Mouse (Mus musculus): ENCODE measurements around the gene Prnp. TPM values are rescaled to one million over a fixed set of nuclear protein-coding genes. Genes with fewer than 3 reads are reported as not detected.

Gene Prnp
- polyA plus RNA-seq, 1 experiment from 2014 or later: 57.0 TPM

GRCm38 (mm10) chr2:131888233-131888632 is 21.5 kb upstream of the Prnp start:
- Histone ChIP-seq H3K36me3 (no peaks in the 10 kb centered on the region), H3K4me1 (peaks cover 33% of the 10 kb centered on the region), H3K4me3 (no peak overlapping the region), H3K4me2 (no peak overlapping the region), H3K9me3 (no peaks in the 10 kb centered on the region), H3K9ac (no peak overlapping the region), H3K27ac (no peak overlapping the region), H3K27me3 (no peaks in the 10 kb centered on the region)
- 25% methylated on average over 7 of the region's 7 CpGs for WGBS
- ATAC-seq (ENCODE audit: borderline replicate concordance, extremely low read depth, low FRiP score, low TSS enrichment): 0 out of 2 replicates have a peak, but pooled peaks have one; percentile 35

- ATAC-seq (ENCODE audit: borderline replicate concordance, extremely low read depth, low FRiP score, low TSS enrichment): 0 out of 2 replicates have a peak, but pooled peaks have one; percentile 39
- Histone ChIP-seq H3K4me2 (no peak overlapping the region), H3K27me3 (no peaks in the 10 kb centered on the region), H3K9me3 (no peaks in the 10 kb centered on the region), H3K36me3 (no peaks in the 10 kb centered on the region), H3K4me1 (peaks cover 33% of the 10 kb centered on the region), H3K27ac (peak overlapping the region; percentile 77), H3K9ac (no peak overlapping the region), H3K4me3 (no peak overlapping the region)
- 43% methylated on average over 5 of the region's 5 CpGs for whole genome bisulfite sequencing
These were observed 17.2 kb upstream of the Prnp start for GRCm38 (mm10) chr2:131892534-131892933.

GRCm38 (mm10) chr2:131895106-131895505 is 14.6 kb upstream of the Prnp start:
- no peak for ATAC-seq (ENCODE audit: borderline replicate concordance, extremely low read depth, low FRiP score, low TSS enrichment)
- no peaks in the 10 kb centered on the region for H3K36me3 ChIP-seq

GRCm38 (mm10) chr2:131896011-131896410 is 13.7 kb upstream of the Prnp start:
- Histone ChIP-seq H3K36me3 (no peaks in the 10 kb centered on the region), H3K27ac (no peak overlapping the region), H3K4me3 (no peak overlapping the region), H3K4me2 (no peak overlapping the region), H3K27me3 (no peaks in the 10 kb centered on the region), H3K9me3 (no peaks in the 10 kb centered on the region), H3K4me1 (peaks cover 11% of the 10 kb centered on the region), H3K9ac (no peak overlapping the region)
- ATAC-seq (ENCODE audit: borderline replicate concordance, extremely low read depth, low FRiP score, low TSS enrichment): no peak
- WGBS: 91% methylated on average over 4 of the region's 4 CpGs

More at GRCm38 (mm10) chr2:131895106-131895505, 14.6 kb upstream of the Prnp start:
- no peak overlapping the region for H3K4me3 ChIP-seq
- H3K9ac ChIP-seq: no peak overlapping the region
- H3K27me3 ChIP-seq: no peaks in the 10 kb centered on the region
- no peak overlapping the region for H3K27ac ChIP-seq
- H3K4me1 ChIP-seq: peaks cover 20% of the 10 kb centered on the region
- H3K4me2 ChIP-seq: no peak overlapping the region
- WGBS: 81% methylated on average over 2 of the region's 2 CpGs
- H3K9me3 ChIP-seq: no peaks in the 10 kb centered on the region

GRCm38 (mm10) chr2:131897336-131898109 is 12.2 kb upstream of the Prnp start:
- ATAC-seq (ENCODE audit: borderline replicate concordance, extremely low read depth, low FRiP score, low TSS enrichment): no peak
- H3K4me1 ChIP-seq: no peaks in the 10 kb centered on the region; the same call in 1 of the 2 replicates
- no peak overlapping the region for H3K4me3 ChIP-seq
- H3K9ac ChIP-seq: no peak overlapping the region
- H3K4me2 ChIP-seq: no peak overlapping the region
- no peak overlapping the region for H3K27ac ChIP-seq
- H3K36me3 ChIP-seq: no peaks in the 10 kb centered on the region
- no peaks in the 10 kb centered on the region for H3K9me3 ChIP-seq
- 85% methylated on average over 12 of the region's 12 CpGs for WGBS
- H3K27me3 ChIP-seq: no peaks in the 10 kb centered on the region

GRCm38 (mm10) chr2:131902423-131902822 is 7.3 kb upstream of the Prnp start:
- Histone ChIP-seq H3K4me3 (no peak overlapping the region), H3K4me1 (no peaks in the 10 kb centered on the region), H3K27me3 (no peaks in the 10 kb centered on the region), H3K9ac (no peak overlapping the region), H3K9me3 (no peaks in the 10 kb centered on the region), H3K36me3 (no peaks in the 10 kb centered on the region), H3K4me2 (no peak overlapping the region), H3K27ac (no peak overlapping the region)
- no peak for ATAC-seq (ENCODE audit: borderline replicate concordance, extremely low read depth, low FRiP score, low TSS enrichment)
- WGBS: 15% methylated on average over 2 of the region's 3 CpGs

GRCm38 (mm10) chr2:131902867-131903266 is 6.9 kb upstream of the Prnp start:
- H3K4me2 ChIP-seq: no peak overlapping the region
- ATAC-seq (ENCODE audit: borderline replicate concordance, extremely low read depth, low FRiP score, low TSS enrichment): 0 out of 2 replicates have a peak, but pooled peaks have one; percentile 41

GRCm38 (mm10) chr2:131905025-131905424 is 4.7 kb upstream of the Prnp start:
- Histone ChIP-seq H3K4me3 (no peak overlapping the region), H3K27ac (no peak overlapping the region)
- WGBS: 37% methylated on average over 5 of the region's 5 CpGs

More at GRCm38 (mm10) chr2:131902867-131903266, 6.9 kb upstream of the Prnp start:
- Histone ChIP-seq H3K36me3 (no peaks in the 10 kb centered on the region), H3K4me3 (no peak overlapping the region), H3K27me3 (no peaks in the 10 kb centered on the region), H3K9me3 (no peaks in the 10 kb centered on the region), H3K27ac (0 out of 2 replicates have a peak overlapping the region, but pooled peaks have one; percentile 2), H3K9ac (no peak overlapping the region), H3K4me1 (no peaks in the 10 kb centered on the region)
- 36% methylated on average over 8 of the region's 8 CpGs for WGBS

GRCm38 (mm10) chr2:131905776-131906175 is 4.0 kb upstream of the Prnp start:
- H3K9me3 ChIP-seq: no peaks in the 10 kb centered on the region
- H3K36me3 ChIP-seq: no peaks in the 10 kb centered on the region
- WGBS: 48% methylated on average over 6 of the region's 6 CpGs
- no peak overlapping the region for H3K4me3 ChIP-seq
- H3K27ac ChIP-seq: no peak overlapping the region
- no peaks in the 10 kb centered on the region for H3K27me3 ChIP-seq
- H3K4me1 ChIP-seq: peaks cover 2% of the 10 kb centered on the region; the same call in 1 of the 2 replicates
- no peak for ATAC-seq (ENCODE audit: borderline replicate concordance, extremely low read depth, low FRiP score, low TSS enrichment)
- H3K9ac ChIP-seq: no peak overlapping the region
- H3K4me2 ChIP-seq: no peak overlapping the region

More at GRCm38 (mm10) chr2:131905025-131905424, 4.7 kb upstream of the Prnp start:
- ATAC-seq (ENCODE audit: borderline replicate concordance, extremely low read depth, low FRiP score, low TSS enrichment): no peak
- no peak overlapping the region for H3K4me2 ChIP-seq
- H3K9ac ChIP-seq: no peak overlapping the region
- no peaks in the 10 kb centered on the region for H3K27me3 ChIP-seq
- H3K9me3 ChIP-seq: no peaks in the 10 kb centered on the region
- H3K36me3 ChIP-seq: no peaks in the 10 kb centered on the region
- H3K4me1 ChIP-seq: no peaks in the 10 kb centered on the region

- Histone ChIP-seq H3K9ac (no peak overlapping the region), H3K36me3 (no peaks in the 10 kb centered on the region), H3K4me1 (peaks cover 6% of the 10 kb centered on the region; the same call in 1 of the 2 replicates), H3K4me2 (no peak overlapping the region), H3K27ac (no peak overlapping the region), H3K27me3 (no peaks in the 10 kb centered on the region), H3K9me3 (no peaks in the 10 kb centered on the region), H3K4me3 (no peak overlapping the region)
- WGBS: 87% methylated on average over 3 of the region's 3 CpGs
- ATAC-seq (ENCODE audit: borderline replicate concordance, extremely low read depth, low FRiP score, low TSS enrichment): no peak
These were observed 3.5 kb upstream of the Prnp start for GRCm38 (mm10) chr2:131906266-131906665.

- H3K4me3 ChIP-seq: no peak overlapping the region
- H3K27me3 ChIP-seq: no peaks in the 10 kb centered on the region
- 48% methylated on average over 1 of the region's 1 CpGs for WGBS
- no peaks in the 10 kb centered on the region for H3K36me3 ChIP-seq
- ATAC-seq (ENCODE audit: borderline replicate concordance, extremely low read depth, low FRiP score, low TSS enrichment): no peak
- H3K4me1 ChIP-seq: peaks cover 6% of the 10 kb centered on the region; the same call in 1 of the 2 replicates
- no peak overlapping the region for H3K4me2 ChIP-seq
- no peak overlapping the region for H3K27ac ChIP-seq
- no peak overlapping the region for H3K9ac ChIP-seq
- H3K9me3 ChIP-seq: no peaks in the 10 kb centered on the region
These were observed 2.9 kb upstream of the Prnp start for GRCm38 (mm10) chr2:131906846-131907245.

- Histone ChIP-seq H3K4me3 (no peak overlapping the region), H3K4me1 (peaks cover 6% of the 10 kb centered on the region; the same call in 1 of the 2 replicates), H3K36me3 (no peaks in the 10 kb centered on the region), H3K9me3 (no peaks in the 10 kb centered on the region), H3K4me2 (no peak overlapping the region), H3K9ac (no peak overlapping the region), H3K27ac (no peak overlapping the region), H3K27me3 (no peaks in the 10 kb centered on the region)
- no peak for ATAC-seq (ENCODE audit: borderline replicate concordance, extremely low read depth, low FRiP score, low TSS enrichment)
- 68% methylated on average over 5 of the region's 5 CpGs for WGBS
These were observed 2.4 kb upstream of the Prnp start for GRCm38 (mm10) chr2:131907311-131907710.
